Mouse (Mus musculus): ENCODE results near the gene Pik3r1. TPM values are rescaled to one million over a fixed set of nuclear protein-coding genes. Genes with fewer than 3 reads are reported as not detected.
A peak's percentile ranks its signal among the peaks of the same experiment; 100 is the strongest.

The Pik3r1 gene
- polyA plus RNA-seq, 1 experiment: 11.4 TPM

DNA sequence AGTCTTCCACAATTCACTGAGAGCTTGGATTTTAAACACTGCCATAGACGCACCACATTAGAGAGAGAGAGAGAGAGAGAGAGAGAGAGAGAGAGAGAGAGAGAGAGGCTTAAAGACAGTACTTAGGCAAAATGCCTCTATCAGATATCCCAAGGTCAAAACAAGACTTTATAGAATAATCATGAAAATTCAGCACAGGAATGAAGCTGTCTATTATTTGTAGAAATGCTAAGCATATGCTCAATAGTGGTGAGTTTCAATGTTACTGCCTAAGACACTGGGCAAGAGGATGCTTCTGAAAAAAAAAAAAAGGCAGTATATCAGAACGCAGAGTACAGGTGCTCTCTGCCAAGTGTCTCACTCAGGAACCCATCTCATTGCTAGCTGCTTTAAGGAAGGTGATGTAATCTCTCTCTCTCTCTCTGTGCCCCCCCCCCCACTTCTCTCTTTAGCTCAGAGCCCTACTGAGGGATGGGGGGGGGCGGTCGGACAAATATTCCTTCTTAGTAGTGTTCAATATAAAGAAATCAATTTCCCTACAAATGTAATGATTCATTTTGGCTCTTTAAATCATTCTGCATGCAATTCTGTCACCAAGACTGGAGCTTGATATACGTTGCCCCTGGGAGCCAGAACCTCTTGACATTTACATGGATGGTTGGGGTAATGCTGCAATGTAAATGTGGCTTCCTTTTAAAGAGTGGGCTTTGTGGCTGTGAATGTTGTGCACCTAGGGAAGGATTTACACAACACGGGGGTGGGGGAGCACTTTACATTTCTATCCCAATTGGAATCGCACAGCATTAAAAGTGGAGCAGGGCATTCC is 74.9 kb downstream of the Pik3r1 start:
- WGBS: 75% methylated on average over 7 of the region's 7 CpGs
- Histone ChIP-seq H3K4me3 (ENCODE audit: low read depth, low read length) (no peak overlapping the region), H3K36me3 (ENCODE audit: control insufficient read depth, insufficient read depth, low read length) (peaks cover 21% of the 10 kb centered on the region), H3K4me1 (ENCODE audit: control insufficient read depth, insufficient read depth, insufficient read length, low read length) (peaks cover 14% of the 10 kb centered on the region; the same call in 1 of the 2 replicates), H3K27me3 (ENCODE audit: control insufficient read depth, insufficient read depth, low read length) (no peaks in the 10 kb centered on the region), H3K27ac (ENCODE audit: insufficient read depth, low read depth, low read length) (no peak overlapping the region)
- TF ChIP-seq POLR2A (IDR thresholded peaks at IDR 0.05; ENCODE audit: low read depth, low read length) (no peak), CTCF (IDR thresholded peaks at IDR 0.05; ENCODE audit: extremely low read depth, insufficient read length, insufficient replicate concordance, low read depth, low read length) (no peak)

DNA sequence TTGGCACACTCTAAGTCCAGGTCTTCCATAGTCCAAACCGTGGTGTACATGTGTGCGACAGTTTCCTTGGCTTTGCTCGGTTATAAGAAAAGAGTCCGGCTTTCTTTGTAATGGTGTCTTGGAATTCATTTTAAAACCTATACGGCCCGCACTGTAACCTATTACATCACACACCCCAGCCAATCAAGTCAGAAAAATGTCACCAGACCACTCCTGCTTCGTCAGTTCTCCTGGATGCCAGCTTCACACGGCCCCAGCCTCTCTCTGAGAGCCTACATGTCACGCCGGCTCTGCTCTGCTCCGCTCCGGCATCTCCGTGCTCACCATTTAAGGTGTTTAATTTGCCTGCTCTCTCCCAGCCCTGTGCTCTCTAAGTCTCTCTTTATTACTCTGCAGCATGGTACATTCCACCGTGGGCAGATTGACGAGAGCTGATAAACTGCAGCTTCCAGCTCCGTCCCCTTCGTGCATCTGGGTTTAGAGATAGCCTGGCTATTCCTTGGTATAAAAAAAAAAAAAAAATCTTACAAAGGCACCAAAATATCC is 75.7 kb downstream of the Pik3r1 start:
- 0 out of 2 replicates have a peak overlapping the region, but pooled peaks have one; percentile 4 for H3K4me3 ChIP-seq (ENCODE audit: low read depth, low read length)
- H3K36me3 ChIP-seq (ENCODE audit: control insufficient read depth, insufficient read depth, low read length): peaks cover 28% of the 10 kb centered on the region
- peaks cover 11% of the 10 kb centered on the region; the same call in 1 of the 2 replicates for H3K4me1 ChIP-seq (ENCODE audit: control insufficient read depth, insufficient read depth, insufficient read length, low read length)
- 76% methylated on average over 17 of the region's 17 CpGs for WGBS
- no peak for TF ChIP-seq CTCF (IDR thresholded peaks at IDR 0.05; ENCODE audit: extremely low read depth, insufficient read length, insufficient replicate concordance, low read depth, low read length)
- no peak for TF ChIP-seq POLR2A (IDR thresholded peaks at IDR 0.05; ENCODE audit: low read depth, low read length)
- no peaks in the 10 kb centered on the region for H3K27me3 ChIP-seq (ENCODE audit: control insufficient read depth, insufficient read depth, low read length)
- no peak overlapping the region for H3K27ac ChIP-seq (ENCODE audit: insufficient read depth, low read depth, low read length)

DNA sequence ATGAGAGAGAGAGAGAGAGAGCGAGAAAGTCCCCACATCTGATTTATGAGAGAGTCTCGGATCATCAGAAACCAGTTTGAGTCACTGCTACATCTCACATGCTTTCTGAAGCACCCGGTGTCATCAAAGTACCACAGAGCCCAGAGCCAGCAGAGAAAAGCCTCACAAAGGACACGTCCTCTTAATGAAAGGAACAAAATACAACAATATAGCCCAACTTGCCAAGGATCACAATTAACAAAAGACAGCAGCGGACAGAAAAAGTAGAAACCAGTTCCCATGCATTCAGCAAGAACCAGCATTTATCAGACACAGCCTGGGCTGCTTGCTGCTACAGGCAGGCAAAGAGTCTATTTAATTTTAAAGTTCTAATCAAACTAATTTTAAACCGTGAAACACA is 76.3 kb downstream of the Pik3r1 start:
- peaks cover 34% of the 10 kb centered on the region for H3K36me3 ChIP-seq (ENCODE audit: control insufficient read depth, insufficient read depth, low read length)
- H3K27ac ChIP-seq (ENCODE audit: insufficient read depth, low read depth, low read length): no peak overlapping the region
- TF ChIP-seq CTCF (IDR thresholded peaks at IDR 0.05; ENCODE audit: extremely low read depth, insufficient read length, insufficient replicate concordance, low read depth, low read length) (no peak), POLR2A (IDR thresholded peaks at IDR 0.05; ENCODE audit: low read depth, low read length) (no peak)
- peaks cover 11% of the 10 kb centered on the region; the same call in 1 of the 2 replicates for H3K4me1 ChIP-seq (ENCODE audit: control insufficient read depth, insufficient read depth, insufficient read length, low read length)
- H3K4me3 ChIP-seq (ENCODE audit: low read depth, low read length): no peak overlapping the region
- no peaks in the 10 kb centered on the region for H3K27me3 ChIP-seq (ENCODE audit: control insufficient read depth, insufficient read depth, low read length)
- 70% methylated on average over 6 of the region's 6 CpGs for WGBS

DNA sequence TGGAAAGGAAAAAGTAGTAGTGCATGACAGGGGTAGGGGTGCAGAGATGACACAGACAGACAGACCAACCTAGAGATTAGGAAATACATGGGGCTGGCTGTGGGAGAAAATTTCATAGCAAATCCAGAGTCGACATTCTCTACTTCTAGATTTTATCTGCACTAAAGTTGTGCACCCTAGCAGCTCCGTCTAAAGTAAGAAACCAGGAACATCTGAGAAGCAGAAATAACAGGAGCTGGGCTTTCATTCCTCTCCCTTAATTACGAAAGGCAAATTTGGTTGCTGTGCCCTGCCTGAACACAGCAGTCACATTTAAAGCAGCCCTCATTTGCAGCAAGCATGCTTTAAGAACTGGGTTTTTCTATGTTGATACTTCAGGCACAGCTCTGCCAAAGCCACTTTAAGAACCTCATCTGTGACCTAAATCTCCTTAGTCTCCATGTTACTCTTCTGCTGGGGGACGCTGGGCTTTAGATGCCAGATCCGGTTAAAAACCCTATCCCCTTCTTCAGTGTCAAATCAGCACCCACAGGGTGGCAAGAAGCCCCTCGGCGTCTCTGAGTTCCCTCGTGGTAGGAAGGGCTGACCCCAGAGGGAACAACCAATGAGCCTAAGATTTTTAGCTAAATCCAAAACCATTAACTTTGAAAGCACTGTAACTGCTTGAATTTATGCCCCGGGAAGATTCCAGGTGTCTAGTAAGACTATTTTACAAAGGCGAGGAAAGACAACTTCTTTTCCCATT is 76.9 kb downstream of the Pik3r1 start:
- H3K27me3 ChIP-seq (ENCODE audit: control insufficient read depth, insufficient read depth, low read length): no peaks in the 10 kb centered on the region
- H3K4me3 ChIP-seq (ENCODE audit: low read depth, low read length): no peak overlapping the region
- no peak overlapping the region for H3K27ac ChIP-seq (ENCODE audit: insufficient read depth, low read depth, low read length)
- WGBS: 68% methylated on average over 10 of the region's 10 CpGs
- peaks cover 39% of the 10 kb centered on the region for H3K36me3 ChIP-seq (ENCODE audit: control insufficient read depth, insufficient read depth, low read length)
- TF ChIP-seq POLR2A (IDR thresholded peaks at IDR 0.05; ENCODE audit: low read depth, low read length): no peak
- no peak for TF ChIP-seq CTCF (IDR thresholded peaks at IDR 0.05; ENCODE audit: extremely low read depth, insufficient read length, insufficient replicate concordance, low read depth, low read length)
- H3K4me1 ChIP-seq (ENCODE audit: control insufficient read depth, insufficient read depth, insufficient read length, low read length): peaks cover 11% of the 10 kb centered on the region; the same call in 1 of the 2 replicates

DNA sequence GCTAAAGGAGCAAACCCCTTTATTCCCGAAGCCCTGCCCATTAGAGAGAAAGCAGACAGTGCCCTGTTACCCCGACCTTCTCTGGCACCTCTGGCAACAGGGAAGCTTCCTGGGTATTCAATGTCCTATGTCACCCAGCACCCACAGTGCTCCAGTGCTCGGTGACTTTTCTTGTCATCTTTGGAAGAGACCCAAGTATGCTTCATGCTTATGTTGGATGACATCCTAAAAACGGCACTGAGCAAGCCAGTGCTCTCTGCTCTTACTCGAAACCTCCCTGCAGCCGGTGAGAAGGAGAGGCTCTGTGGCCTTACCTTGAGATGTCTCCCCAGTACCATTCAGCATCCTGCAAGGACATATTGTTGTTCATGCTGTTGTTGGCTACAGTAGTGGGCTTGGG is 77.8 kb downstream of the Pik3r1 start:
- H3K36me3 ChIP-seq (ENCODE audit: control insufficient read depth, insufficient read depth, low read length): peaks cover 47% of the 10 kb centered on the region
- no peak overlapping the region for H3K4me3 ChIP-seq (ENCODE audit: low read depth, low read length)
- WGBS: 37% methylated on average over 6 of the region's 6 CpGs
- peaks cover 11% of the 10 kb centered on the region; the same call in 1 of the 2 replicates for H3K4me1 ChIP-seq (ENCODE audit: control insufficient read depth, insufficient read depth, insufficient read length, low read length)
- TF ChIP-seq POLR2A (IDR thresholded peaks at IDR 0.05; ENCODE audit: low read depth, low read length): no peak
- no peak for TF ChIP-seq CTCF (IDR thresholded peaks at IDR 0.05; ENCODE audit: extremely low read depth, insufficient read length, insufficient replicate concordance, low read depth, low read length)
- no peak overlapping the region for H3K27ac ChIP-seq (ENCODE audit: insufficient read depth, low read depth, low read length)
- H3K27me3 ChIP-seq (ENCODE audit: control insufficient read depth, insufficient read depth, low read length): no peaks in the 10 kb centered on the region

DNA sequence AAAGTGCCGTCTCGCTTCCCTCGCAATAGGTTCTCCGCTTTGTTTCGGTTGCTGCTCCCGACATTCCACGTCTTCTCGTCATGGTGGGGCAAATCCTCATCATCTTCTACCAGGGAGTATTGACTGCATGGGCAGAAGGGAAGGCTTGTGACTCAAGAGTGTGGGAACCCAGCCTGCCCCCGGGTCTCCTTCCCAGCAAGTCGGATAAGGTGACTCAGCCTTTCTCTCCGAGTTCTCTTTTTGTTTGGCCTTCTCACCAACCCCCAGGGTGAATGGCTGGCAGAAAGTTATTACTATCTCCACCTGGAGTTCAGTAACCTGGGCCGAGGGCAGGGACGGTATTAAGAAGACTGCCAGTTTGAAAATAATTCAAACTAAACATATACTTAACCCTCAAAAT is 81.8 kb downstream of the Pik3r1 start:
- WGBS: 91% methylated on average over 13 of the region's 13 CpGs
- H3K36me3 ChIP-seq (ENCODE audit: control insufficient read depth, insufficient read depth, low read length): peaks cover 67% of the 10 kb centered on the region

More for the DNA sequence above, 81.8 kb downstream of the Pik3r1 start:
- Histone ChIP-seq H3K4me3 (ENCODE audit: low read depth, low read length) (no peak overlapping the region), H3K27ac (ENCODE audit: insufficient read depth, low read depth, low read length) (no peak overlapping the region), H3K27me3 (ENCODE audit: control insufficient read depth, insufficient read depth, low read length) (no peaks in the 10 kb centered on the region), H3K4me1 (ENCODE audit: control insufficient read depth, insufficient read depth, insufficient read length, low read length) (no peaks in the 10 kb centered on the region)
- TF ChIP-seq CTCF (IDR thresholded peaks at IDR 0.05; ENCODE audit: extremely low read depth, insufficient read length, insufficient replicate concordance, low read depth, low read length) (no peak), POLR2A (IDR thresholded peaks at IDR 0.05; ENCODE audit: low read depth, low read length) (no peak)

All from small intestine, adult 2 months (tissue).